Mouse (Mus musculus) left cerebral cortex, postnatal 10 days (tissue): ENCODE data around the gene Muc5b. TPM values are rescaled to one million over a fixed set of nuclear protein-coding genes. Genes with fewer than 3 reads are reported as not detected.

Source experiments
- DNase-seq, 2 experiments: peaks; one replicate each; pipeline ENCODE4 v3.0.0; 2021 to 2022; ENCODE audit warnings: low spot score in 2 of 2, mixed read lengths in 1 of 2; ENCODE audit errors: extremely low spot score in 1 of 2
- intact Hi-C: fragments of 180-260 bp; cut with DNase I; formaldehyde crosslinking; loops from one replicate; pipeline ENCODE4 v1.15.1; 2025
- total RNA-seq, 2 experiments: library from RNA; stranded (reverse); gene quantifications; 2 replicates each; pipeline ENCODE4 v1.2.3; 2021

Gene Muc5b
- total RNA-seq, 2 experiments from 2014 or later: not detected

DNA sequence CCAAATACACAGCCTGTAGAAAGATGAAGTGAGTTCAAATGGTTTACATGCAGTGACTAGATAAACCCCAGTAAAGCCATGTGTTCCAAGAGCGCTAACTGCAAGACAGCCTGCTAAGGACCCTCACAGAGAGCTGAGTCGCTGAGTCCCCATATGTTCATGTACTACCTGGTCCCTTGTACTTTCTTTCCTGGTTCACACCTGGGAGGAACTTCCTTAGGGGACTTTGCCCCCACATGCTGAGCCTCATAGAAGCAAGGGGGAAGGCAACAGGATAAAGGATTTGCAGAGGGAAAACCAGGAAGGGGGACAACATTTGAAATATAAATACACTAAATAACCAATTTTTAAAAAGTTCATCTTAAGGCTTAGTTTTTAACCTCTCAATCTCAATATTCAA lies 39.9 kb downstream of the Muc5b start:
- no peak for DNase-seq
- intact Hi-C loops: no loop called here

DNA sequence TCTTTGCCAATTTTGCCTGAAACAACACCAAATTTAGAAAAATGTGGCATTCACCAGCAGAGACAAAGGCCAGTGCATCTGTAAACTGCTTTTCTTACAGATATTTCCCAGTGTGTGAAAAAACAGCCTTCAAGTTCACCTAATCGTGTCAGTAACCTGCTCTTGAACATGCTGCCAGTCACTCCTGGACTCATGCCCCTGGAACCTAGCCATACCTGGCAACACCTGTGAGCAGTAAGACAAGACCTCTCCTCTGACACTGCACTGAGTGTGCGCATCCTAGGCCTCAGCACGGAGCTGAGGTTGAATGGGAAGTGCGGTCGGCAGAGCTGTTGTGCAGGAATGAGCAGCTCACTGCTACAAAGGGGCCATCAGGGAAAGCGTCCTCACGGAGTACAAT lies 53.3 kb downstream of the Muc5b start:
- no peak for DNase-seq
- intact Hi-C loops: no loop called here

DNA sequence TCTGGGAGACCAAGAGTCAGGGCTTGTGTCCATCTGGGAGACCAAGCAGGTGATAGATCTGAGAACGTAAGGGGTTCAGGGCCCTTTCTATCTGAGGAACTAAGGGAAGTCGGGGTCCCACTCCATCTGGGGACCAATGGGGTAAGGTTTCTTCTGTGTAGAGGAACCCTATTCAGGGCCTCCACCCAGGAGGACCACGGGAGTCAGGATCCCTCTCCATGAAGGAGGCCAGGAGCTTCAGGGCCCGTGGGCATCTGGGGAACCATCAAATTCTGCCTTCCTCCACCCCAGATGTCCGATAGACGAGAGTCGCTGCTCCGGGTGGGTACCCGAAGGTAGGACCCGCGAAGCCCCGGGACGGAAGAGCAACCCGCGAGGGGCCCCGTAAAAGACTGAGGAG lies 63.0 kb downstream of the Muc5b start:
- intact Hi-C loops: loop anchor here (2.0 to 5.0 kb wide), 2 partner anchors 27 to 45 kb away; partner anchors contain the start of gene Brsk2
- no peak for DNase-seq

DNA sequence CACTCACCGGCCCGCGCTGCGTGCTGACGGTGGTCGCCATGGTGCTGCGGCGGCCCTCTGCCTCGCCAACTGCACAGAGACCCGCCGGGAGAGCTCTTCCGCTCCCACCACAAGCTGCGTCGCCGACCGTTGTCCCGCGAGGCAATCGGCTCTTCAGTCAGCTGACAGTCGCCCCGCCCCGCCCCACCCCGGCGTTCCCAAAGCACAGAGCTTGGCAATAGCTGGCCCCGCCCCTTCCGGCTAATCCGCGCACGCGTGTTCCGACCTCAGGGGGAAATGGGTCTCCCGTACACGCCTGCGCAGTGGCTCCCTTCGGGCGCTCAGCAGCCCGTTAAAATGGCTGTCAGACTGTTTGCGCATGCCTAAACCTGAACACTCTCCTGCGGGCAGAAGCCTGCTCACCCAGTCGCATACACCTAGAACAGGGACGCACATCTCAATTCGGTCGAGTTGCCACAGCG lies 63.4 kb downstream of the Muc5b start:
- intact Hi-C loops: loop anchor here (2.0 to 5.0 kb wide), 2 partner anchors 27 to 45 kb away; partner anchors contain the start of gene Brsk2
- DNase-seq: peak; percentile 97 to 100

DNA sequence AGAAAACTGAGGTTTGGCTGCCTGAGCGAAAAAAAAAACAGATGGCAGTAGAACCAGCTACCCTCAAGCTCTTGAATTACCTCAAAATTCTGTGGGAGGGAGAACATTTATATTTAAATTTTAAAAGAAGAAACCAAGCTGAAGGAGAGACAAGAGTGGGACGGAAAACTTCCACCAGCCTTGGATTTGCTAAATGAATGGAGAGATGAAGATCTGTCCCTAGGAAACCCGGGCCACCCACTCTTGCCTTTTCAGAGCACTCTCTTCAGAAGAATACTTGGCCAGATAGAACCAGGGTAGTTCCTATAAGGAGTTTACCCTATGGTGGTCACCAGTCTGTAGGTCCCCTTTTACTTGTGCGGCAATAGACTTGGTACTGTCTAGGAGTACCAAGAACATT lies 63.9 kb downstream of the Muc5b start:
- intact Hi-C loops: loop anchor here (2.0 to 5.0 kb wide), 2 partner anchors 26 to 45 kb away; partner anchors contain the start of gene Brsk2
- peak; percentile 28 to 29 for DNase-seq

DNA sequence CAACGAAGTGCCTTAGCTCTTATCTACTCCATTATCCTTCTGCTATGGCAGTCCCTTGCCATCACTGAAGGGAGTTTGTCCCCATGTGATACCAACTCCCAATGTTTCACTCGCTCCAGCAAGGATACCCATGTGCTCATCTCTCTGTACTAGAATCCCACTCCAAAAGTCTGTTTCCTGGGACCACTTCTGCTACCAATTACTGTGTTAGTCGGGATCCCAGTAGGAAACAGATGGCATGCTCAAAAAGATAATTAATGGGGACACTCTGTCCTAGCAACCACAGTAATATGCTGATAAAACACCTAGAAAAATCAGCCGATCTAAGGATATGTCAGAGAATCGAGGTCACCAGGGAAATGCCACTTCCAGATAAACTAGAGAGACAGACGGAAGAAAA lies 69.7 kb downstream of the Muc5b start:
- no peak for DNase-seq
- intact Hi-C loops: no loop called here

DNA sequence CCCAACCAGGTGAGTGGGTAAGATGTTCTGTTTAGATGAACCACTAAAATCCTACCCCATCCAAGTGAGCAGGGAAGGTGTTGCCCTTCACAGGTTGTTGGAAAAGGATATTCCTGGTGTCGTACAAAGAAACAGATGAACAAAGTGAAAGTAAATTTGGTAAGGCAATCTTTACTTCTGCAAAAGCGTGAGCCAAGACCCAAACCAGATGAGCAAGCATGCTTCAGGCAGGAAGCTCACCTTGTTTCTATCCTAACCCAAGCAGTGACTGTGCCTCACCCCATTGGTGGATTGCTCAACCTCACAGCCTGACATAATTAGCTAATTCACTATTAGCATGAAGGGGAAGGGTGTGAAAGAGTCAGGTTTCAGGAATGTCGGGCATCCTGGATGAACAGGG lies 72.4 kb downstream of the Muc5b start:
- DNase-seq: no peak
- intact Hi-C loops: no loop called here

DNA sequence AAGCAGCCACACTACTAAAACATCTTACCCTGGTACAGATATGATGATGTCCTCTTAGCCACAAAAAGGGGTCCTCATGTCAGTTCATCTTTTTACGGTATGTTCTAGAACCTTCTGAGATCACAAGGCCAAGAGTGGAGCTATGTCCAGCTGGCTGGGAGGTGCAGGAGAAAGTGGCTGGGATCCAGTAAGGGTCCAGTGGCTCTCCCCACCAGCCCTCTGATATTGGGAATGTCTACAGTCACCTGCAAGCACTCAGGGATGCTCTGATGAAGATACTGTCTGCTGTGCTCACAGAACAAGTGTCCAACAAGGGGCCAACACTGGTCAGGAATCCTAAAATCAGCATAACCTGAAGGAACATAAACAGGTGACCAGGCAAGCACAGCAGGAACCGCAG lies 79.5 kb downstream of the Muc5b start, which contains the start of gene Tollip:
Gene Tollip (minus strand): TSS at position 101 of the 400 bp plus-strand sequence.
- no peak for DNase-seq
- intact Hi-C loops: no loop called here

Other genes with a start within 250 kb of the Muc5b start
- not detected for gene Muc6, start 183.8 kb upstream of the Muc5b start, total RNA-seq
- under 1 TPM; 0.34 to 0.55 TPM for gene Muc2, start 148.7 kb upstream of the Muc5b start, total RNA-seq
- gene Muc5ac, start 50.1 kb upstream of the Muc5b start, total RNA-seq: not detected
- gene Tollip, start 79.4 kb downstream of the Muc5b start, total RNA-seq: 100 to 1,000 TPM; 120 to 128 TPM
- 100 to 1,000 TPM; 175 TPM for gene Brsk2, start 110.7 kb downstream of the Muc5b start, total RNA-seq
- 10 to 100 TPM; 23.6 to 26.7 TPM for gene Mob2, start 222.0 kb downstream of the Muc5b start, total RNA-seq